ENCODE assay signal across 8 mouse cellular contexts in the genomic region with DNA sequence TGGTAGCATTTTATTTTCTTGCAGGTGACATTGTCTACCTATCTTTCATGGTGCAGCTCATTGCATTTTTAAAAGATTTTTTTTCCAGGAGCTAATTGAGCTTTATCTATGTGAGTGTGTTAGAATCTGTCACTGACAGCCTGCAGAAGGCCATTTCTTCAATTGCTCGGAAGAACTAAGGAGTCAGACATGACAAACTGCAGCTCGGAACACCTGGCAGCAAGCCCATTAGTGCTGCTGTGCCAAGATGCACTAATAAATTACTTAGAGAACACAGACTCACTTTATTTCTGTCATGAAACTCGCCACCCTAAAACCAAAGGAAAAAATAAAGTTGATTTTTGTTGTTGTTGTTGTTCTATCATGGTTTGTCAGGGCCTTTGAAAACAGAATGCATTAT.
DNase-seq lines count a peak whose midpoint lies in the region; ATAC-seq and TF ChIP-seq lines count a peak whose summit lies in the region.

No protein-coding gene starts in this region.

- ATAC-seq in embryonic facial prominence, embryonic 14.5 days (ENCODE audit: low read depth) = no peak
- peak; percentile 78; the same call in 1 of the 2 replicates for ATAC-seq in lung, embryonic 15.5 days (ENCODE audit: borderline replicate concordance, extremely low read depth, low FRiP score, low TSS enrichment)
- peak; percentile 72 for ATAC-seq in heart, embryonic 16.5 days (replicated peaks; ENCODE audit: extremely low read depth, insufficient read depth, low FRiP score)
- ATAC-seq in intestine, embryonic 15.5 days = no peak
- no peak for ATAC-seq in frontal cortex, adult (ENCODE audit: low TSS enrichment)

- H3K9ac ChIP-seq in embryonic facial prominence, embryonic 14.5 days (ENCODE audit: low read depth, low read length) = no peak overlapping the region
- H3K9ac ChIP-seq in lung, embryonic 15.5 days = no peak overlapping the region
- no peak overlapping the region for H3K9ac ChIP-seq in heart, embryonic 16.5 days (ENCODE audit: low read length)
- no peak overlapping the region for H3K9ac ChIP-seq in intestine, embryonic 15.5 days

- no peaks in the 10 kb centered on the region for H3K27me3 ChIP-seq in embryonic facial prominence, embryonic 14.5 days (replicated peaks; ENCODE audit: control insufficient read depth, insufficient read depth, low read length)
- H3K27me3 ChIP-seq in embryonic facial prominence, embryonic 10.5 days (replicated peaks; ENCODE audit: low read depth, poor library complexity, severe bottlenecking) = no peaks in the 10 kb centered on the region
- no peaks in the 10 kb centered on the region for H3K27me3 ChIP-seq in lung, embryonic 15.5 days
- no peaks in the 10 kb centered on the region for H3K27me3 ChIP-seq in heart, embryonic 16.5 days (ENCODE audit: control insufficient read depth, insufficient read depth, low read length)
- no peaks in the 10 kb centered on the region for H3K27me3 ChIP-seq in intestine, embryonic 15.5 days (replicated peaks)

- H3K27ac ChIP-seq in embryonic facial prominence, embryonic 14.5 days (replicated peaks; ENCODE audit: low read depth, low read length) = no peak overlapping the region
- H3K27ac ChIP-seq in embryonic facial prominence, embryonic 10.5 days (replicated peaks) = no peak overlapping the region
- H3K27ac ChIP-seq in lung, embryonic 15.5 days = no peak overlapping the region
- H3K27ac ChIP-seq in heart, embryonic 16.5 days (ENCODE audit: low read length) = peak overlapping the region; percentile 33; the same call in 1 of the 2 replicates
- H3K27ac ChIP-seq in intestine, embryonic 15.5 days = no peak overlapping the region

- H3K9me3 ChIP-seq in embryonic facial prominence, embryonic 14.5 days (ENCODE audit: control insufficient read depth, low read length) = no peaks in the 10 kb centered on the region
- H3K9me3 ChIP-seq in embryonic facial prominence, embryonic 10.5 days = no peaks in the 10 kb centered on the region
- no peaks in the 10 kb centered on the region for H3K9me3 ChIP-seq in lung, embryonic 15.5 days
- H3K9me3 ChIP-seq in heart, embryonic 16.5 days (replicated peaks; ENCODE audit: control insufficient read depth, low read length) = no peaks in the 10 kb centered on the region
- no peaks in the 10 kb centered on the region for H3K9me3 ChIP-seq in intestine, embryonic 15.5 days

- H3K36me3 ChIP-seq in embryonic facial prominence, embryonic 14.5 days (ENCODE audit: control insufficient read depth, insufficient read depth, low read length) = no peaks in the 10 kb centered on the region
- no peaks in the 10 kb centered on the region for H3K36me3 ChIP-seq in embryonic facial prominence, embryonic 10.5 days (replicated peaks)
- H3K36me3 ChIP-seq in lung, embryonic 15.5 days = no peaks in the 10 kb centered on the region
- no peaks in the 10 kb centered on the region for H3K36me3 ChIP-seq in heart, embryonic 16.5 days (ENCODE audit: control insufficient read depth, insufficient read depth)
- no peaks in the 10 kb centered on the region for H3K36me3 ChIP-seq in intestine, embryonic 15.5 days

- no peak overlapping the region for H3K4me2 ChIP-seq in embryonic facial prominence, embryonic 14.5 days (ENCODE audit: low read depth, low read length)
- H3K4me2 ChIP-seq in lung, embryonic 15.5 days = no peak overlapping the region
- H3K4me2 ChIP-seq in heart, embryonic 16.5 days (ENCODE audit: low read depth, low read length) = no peak overlapping the region
- no peak overlapping the region for H3K4me2 ChIP-seq in intestine, embryonic 15.5 days (replicated peaks)

- H3K4me3 ChIP-seq in embryonic facial prominence, embryonic 14.5 days (ENCODE audit: low read depth, low read length) = no peak overlapping the region
- no peak overlapping the region for H3K4me3 ChIP-seq in embryonic facial prominence, embryonic 10.5 days
- no peak overlapping the region for H3K4me3 ChIP-seq in lung, embryonic 15.5 days
- no peak overlapping the region for H3K4me3 ChIP-seq in lung, adult 2 months (replicated peaks; ENCODE audit: extremely low read depth, low read depth, low read length)
- no peak overlapping the region for H3K4me3 ChIP-seq in heart, embryonic 16.5 days (ENCODE audit: low read length)
- H3K4me3 ChIP-seq in intestine, embryonic 15.5 days (replicated peaks) = no peak overlapping the region

- WGBS in embryonic facial prominence, embryonic 14.5 days = 43% methylated on average over 3 of the region's 3 CpGs
- 79% methylated on average over 3 of the region's 3 CpGs for WGBS in embryonic facial prominence, embryonic 10.5 days
- WGBS in lung, embryonic 15.5 days = 27% methylated on average over 3 of the region's 3 CpGs
- WGBS in lung, adult 2 months = 32% methylated on average over 3 of the region's 3 CpGs
- WGBS in heart, embryonic 16.5 days = 18% methylated on average over 3 of the region's 3 CpGs
- WGBS in intestine, embryonic 15.5 days = 28% methylated on average over 3 of the region's 3 CpGs

- no peaks in the 10 kb centered on the region for H3K4me1 ChIP-seq in embryonic facial prominence, embryonic 14.5 days (ENCODE audit: control insufficient read depth, insufficient read depth, low read length)
- no peaks in the 10 kb centered on the region for H3K4me1 ChIP-seq in embryonic facial prominence, embryonic 10.5 days
- H3K4me1 ChIP-seq in lung, embryonic 15.5 days = peaks cover 7% of the 10 kb centered on the region; the same call in 1 of the 2 replicates
- no peaks in the 10 kb centered on the region for H3K4me1 ChIP-seq in lung, adult 2 months (ENCODE audit: control insufficient read depth, insufficient read depth, low read length)
- peaks cover 10% of the 10 kb centered on the region for H3K4me1 ChIP-seq in heart, embryonic 16.5 days (ENCODE audit: control insufficient read depth, insufficient read depth, low read length)
- no peaks in the 10 kb centered on the region for H3K4me1 ChIP-seq in intestine, embryonic 15.5 days (replicated peaks)

- TF ChIP-seq CTCF in lung, adult 2 months (IDR thresholded peaks at IDR 0.05; ENCODE audit: insufficient read depth, low read length) = no peak

- no peak for TF ChIP-seq POLR2A in lung, adult 2 months (IDR thresholded peaks at IDR 0.05; ENCODE audit: borderline replicate concordance, extremely low read depth, low read depth, low read length)

- DNase-seq in embryonic facial prominence, embryonic 14.5 days (ENCODE audit: low spot score) = peak; percentile 45
- no peak for DNase-seq in embryonic facial prominence, embryonic 10.5 days (ENCODE audit: low spot score)
- DNase-seq in lung, adult 2 months = no peak
- peak; percentile 61 for DNase-seq in lung, postnatal 10 days

Comparison
In these comparisons a context has a peak if more than half of its experiments do, and no peak if none do; other contexts are left out.
1. DNase-seq: peak in embryonic facial prominence, embryonic 14.5 days (single experiment) and lung, postnatal 10 days (single experiment); none in embryonic facial prominence, embryonic 10.5 days (single experiment) and lung, adult 2 months (single experiment).
2. ATAC-seq: peak in lung, embryonic 15.5 days (single experiment) and heart, embryonic 16.5 days (single experiment); none in embryonic facial prominence, embryonic 14.5 days (single experiment), intestine, embryonic 15.5 days (single experiment) and frontal cortex, adult (single experiment).